Mouse (Mus musculus): Measurements from ENCODE around the gene Arhgap10. TPM values are rescaled to one million over a fixed set of nuclear protein-coding genes. Genes with fewer than 3 reads are reported as not detected.
A peak's percentile ranks its signal among the peaks of the same experiment; 100 is the strongest.

Gene Arhgap10
- polyA plus RNA-seq, 1 experiment, result 4.0 TPM

DNA sequence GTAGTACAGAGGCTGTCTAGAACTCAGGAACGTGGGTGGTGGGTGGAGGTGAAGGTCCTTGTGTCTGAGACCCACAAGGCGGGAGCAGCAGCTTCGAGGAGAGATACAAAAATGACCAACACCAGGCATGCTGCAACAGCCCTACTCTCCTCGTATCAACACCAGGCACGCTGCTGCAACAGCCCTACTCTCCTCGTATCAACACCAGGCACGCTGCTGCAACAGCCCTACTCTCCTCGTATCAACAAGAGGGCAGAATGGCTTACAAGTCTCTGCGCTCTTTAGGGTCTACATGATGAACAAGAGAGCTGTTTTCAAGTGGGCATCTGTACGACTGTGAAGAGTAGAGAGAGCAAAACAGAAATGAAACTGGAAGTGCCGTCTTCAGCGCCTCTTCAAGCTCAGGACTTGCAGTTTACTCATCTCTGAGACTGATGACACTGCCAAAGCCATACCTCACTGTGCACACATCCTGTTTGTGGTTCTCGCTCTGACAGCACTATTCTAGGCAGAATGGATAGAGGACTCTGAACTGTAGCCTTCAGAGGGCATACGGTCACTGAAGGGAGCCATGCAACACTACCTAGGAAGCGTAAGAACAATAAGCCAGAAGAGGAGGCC is 95.0 kb downstream of the Arhgap10 start:
- TF ChIP-seq CTCF (IDR thresholded peaks at IDR 0.05; ENCODE audit: extremely low read depth, insufficient read length, insufficient replicate concordance, low read depth, low read length), result no peak
- TF ChIP-seq POLR2A (IDR thresholded peaks at IDR 0.05; ENCODE audit: low read depth, low read length), result no peak
- 67% methylated on average over 15 of the region's 15 CpGs for WGBS
- Histone ChIP-seq H3K4me1 (ENCODE audit: control insufficient read depth, insufficient read depth, insufficient read length, low read length) (no peaks in the 10 kb centered on the region), H3K27ac (ENCODE audit: insufficient read depth, low read depth, low read length) (peak overlapping the region; percentile 80), H3K36me3 (ENCODE audit: control insufficient read depth, insufficient read depth, low read length) (no peaks in the 10 kb centered on the region), H3K4me3 (ENCODE audit: low read depth, low read length) (peak overlapping the region; percentile 32; the same call in 1 of the 2 replicates), H3K27me3 (ENCODE audit: control insufficient read depth, insufficient read depth, low read length) (no peaks in the 10 kb centered on the region)

DNA sequence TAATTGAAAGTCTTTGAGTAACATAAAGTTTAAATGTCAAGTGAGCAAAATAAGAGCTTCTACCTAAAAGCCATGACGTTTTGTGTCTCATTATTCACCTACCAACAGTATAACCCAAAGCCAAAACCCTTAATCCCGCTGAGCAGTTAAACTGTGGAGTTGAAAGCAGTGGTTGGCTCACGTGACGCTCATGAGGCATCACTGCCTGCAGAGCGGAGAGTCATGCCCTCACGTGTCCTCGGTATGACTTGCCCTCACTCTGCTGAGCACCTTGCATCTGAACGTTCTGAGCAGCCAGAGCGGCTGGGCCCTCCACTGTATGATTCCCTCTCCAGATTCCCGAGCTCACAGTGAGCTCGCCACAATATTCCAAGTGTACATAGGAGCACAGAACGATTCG is 96.2 kb downstream of the Arhgap10 start:
- Histone ChIP-seq H3K4me1 (ENCODE audit: control insufficient read depth, insufficient read depth, insufficient read length, low read length) (no peaks in the 10 kb centered on the region), H3K4me3 (ENCODE audit: low read depth, low read length) (no peak overlapping the region), H3K27me3 (ENCODE audit: control insufficient read depth, insufficient read depth, low read length) (no peaks in the 10 kb centered on the region), H3K27ac (ENCODE audit: insufficient read depth, low read depth, low read length) (no peak overlapping the region), H3K36me3 (ENCODE audit: control insufficient read depth, insufficient read depth, low read length) (no peaks in the 10 kb centered on the region)
- 84% methylated on average over 13 of the region's 13 CpGs for WGBS
- TF ChIP-seq POLR2A (IDR thresholded peaks at IDR 0.05; ENCODE audit: low read depth, low read length) (no peak), CTCF (IDR thresholded peaks at IDR 0.05; ENCODE audit: extremely low read depth, insufficient read length, insufficient replicate concordance, low read depth, low read length) (no peak)

DNA sequence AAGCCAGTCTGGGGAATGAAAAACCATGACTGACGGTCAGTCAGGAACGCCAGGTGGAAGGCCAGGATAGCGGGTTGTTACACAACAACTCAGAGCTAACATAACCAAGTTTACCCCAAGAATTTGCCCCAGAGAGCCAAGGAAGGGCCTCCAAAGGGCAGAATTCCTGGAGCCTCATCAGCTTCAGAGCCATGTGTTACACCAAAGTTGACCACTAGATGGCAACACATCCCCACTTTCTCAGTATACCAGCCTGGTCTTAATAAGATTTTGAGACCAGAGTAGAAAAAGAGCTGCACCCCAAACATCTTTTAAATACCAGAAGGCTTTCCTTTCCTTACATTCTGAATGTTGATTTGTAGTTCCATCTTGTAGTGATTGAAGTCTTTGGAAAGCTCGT is 98.0 kb downstream of the Arhgap10 start:
- H3K36me3 ChIP-seq (ENCODE audit: control insufficient read depth, insufficient read depth, low read length), result no peaks in the 10 kb centered on the region
- no peak overlapping the region for H3K27ac ChIP-seq (ENCODE audit: insufficient read depth, low read depth, low read length)
- TF ChIP-seq POLR2A (IDR thresholded peaks at IDR 0.05; ENCODE audit: low read depth, low read length) (no peak), CTCF (IDR thresholded peaks at IDR 0.05; ENCODE audit: extremely low read depth, insufficient read length, insufficient replicate concordance, low read depth, low read length) (peak; percentile 49; the same call in 1 of the 2 replicates)
- no peak overlapping the region for H3K4me3 ChIP-seq (ENCODE audit: low read depth, low read length)
- H3K27me3 ChIP-seq (ENCODE audit: control insufficient read depth, insufficient read depth, low read length), result no peaks in the 10 kb centered on the region
- H3K4me1 ChIP-seq (ENCODE audit: control insufficient read depth, insufficient read depth, insufficient read length, low read length), result no peaks in the 10 kb centered on the region
- 54% methylated on average over 4 of the region's 4 CpGs for WGBS

DNA sequence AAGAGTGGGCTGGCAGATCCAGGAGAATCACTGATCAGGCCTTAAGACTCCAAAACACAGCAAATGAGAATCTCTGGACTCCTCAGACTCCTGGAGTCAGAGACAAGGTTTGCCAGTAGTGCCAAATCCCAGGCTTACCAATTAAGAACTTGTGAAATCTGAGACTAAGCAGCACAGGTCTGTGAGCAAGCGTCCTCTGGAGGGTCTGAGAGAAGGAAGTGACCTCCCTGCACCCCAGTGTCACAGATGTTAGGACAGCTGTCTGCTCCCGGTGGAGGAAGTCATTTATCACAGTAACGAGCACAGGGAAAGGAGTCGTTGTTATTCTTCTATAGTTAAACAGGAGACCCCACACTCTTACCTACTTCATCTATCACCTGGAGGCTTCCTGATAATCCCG is 101.0 kb downstream of the Arhgap10 start:
- H3K36me3 ChIP-seq (ENCODE audit: control insufficient read depth, insufficient read depth, low read length), result peaks cover 3% of the 10 kb centered on the region; the same call in 1 of the 2 replicates
- H3K27ac ChIP-seq (ENCODE audit: insufficient read depth, low read depth, low read length), result no peak overlapping the region
- TF ChIP-seq CTCF (IDR thresholded peaks at IDR 0.05; ENCODE audit: extremely low read depth, insufficient read length, insufficient replicate concordance, low read depth, low read length) (no peak), POLR2A (IDR thresholded peaks at IDR 0.05; ENCODE audit: low read depth, low read length) (no peak)
- no peaks in the 10 kb centered on the region for H3K4me1 ChIP-seq (ENCODE audit: control insufficient read depth, insufficient read depth, insufficient read length, low read length)
- 29% methylated on average over 5 of the region's 5 CpGs for WGBS
- H3K4me3 ChIP-seq (ENCODE audit: low read depth, low read length), result no peak overlapping the region
- no peaks in the 10 kb centered on the region for H3K27me3 ChIP-seq (ENCODE audit: control insufficient read depth, insufficient read depth, low read length)

DNA sequence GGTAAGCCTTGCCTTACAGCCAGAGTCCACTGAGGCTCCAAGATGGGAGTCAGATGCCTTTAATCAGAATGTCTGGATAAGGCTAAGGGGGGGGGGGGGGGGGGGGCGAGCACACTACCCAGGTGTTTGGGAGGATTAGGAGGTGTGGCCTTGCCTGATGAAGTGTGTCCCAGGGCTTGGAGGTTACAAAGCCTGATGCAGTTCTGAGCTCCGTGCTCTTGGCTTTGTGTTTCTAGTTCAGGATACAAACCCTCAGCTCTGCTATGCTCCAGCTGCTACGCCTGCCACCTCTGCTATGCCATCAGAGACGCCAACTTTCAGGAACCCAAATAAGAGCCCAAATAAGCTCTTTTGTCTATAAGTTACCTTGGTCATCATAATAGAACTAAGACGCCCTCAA is 101.7 kb downstream of the Arhgap10 start:
- Histone ChIP-seq H3K27me3 (ENCODE audit: control insufficient read depth, insufficient read depth, low read length) (no peaks in the 10 kb centered on the region), H3K4me1 (ENCODE audit: control insufficient read depth, insufficient read depth, insufficient read length, low read length) (no peaks in the 10 kb centered on the region), H3K27ac (ENCODE audit: insufficient read depth, low read depth, low read length) (no peak overlapping the region), H3K36me3 (ENCODE audit: control insufficient read depth, insufficient read depth, low read length) (peaks cover 3% of the 10 kb centered on the region; the same call in 1 of the 2 replicates), H3K4me3 (ENCODE audit: low read depth, low read length) (no peak overlapping the region)
- TF ChIP-seq POLR2A (IDR thresholded peaks at IDR 0.05; ENCODE audit: low read depth, low read length), result no peak
- TF ChIP-seq CTCF (IDR thresholded peaks at IDR 0.05; ENCODE audit: extremely low read depth, insufficient read length, insufficient replicate concordance, low read depth, low read length), result no peak
- WGBS, result 77% methylated on average over 5 of the region's 5 CpGs

DNA sequence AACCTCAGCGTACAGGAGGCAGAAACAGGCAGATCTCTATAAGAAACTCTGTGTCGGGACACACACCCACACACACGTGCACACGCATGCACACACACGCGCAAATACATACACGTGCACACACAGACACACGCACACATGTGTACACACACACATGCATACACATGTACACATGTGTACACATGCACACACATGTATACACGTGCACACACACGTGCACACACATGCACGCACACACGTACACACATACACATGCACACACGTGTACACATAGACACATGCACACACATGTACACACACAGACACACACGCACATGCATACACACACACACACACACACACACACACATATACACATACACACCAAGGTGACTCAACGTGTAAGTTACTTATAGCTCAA is 106.5 kb downstream of the Arhgap10 start:
- Histone ChIP-seq H3K4me3 (ENCODE audit: low read depth, low read length) (no peak overlapping the region), H3K27ac (ENCODE audit: insufficient read depth, low read depth, low read length) (no peak overlapping the region), H3K4me1 (ENCODE audit: control insufficient read depth, insufficient read depth, insufficient read length, low read length) (no peaks in the 10 kb centered on the region), H3K27me3 (ENCODE audit: control insufficient read depth, insufficient read depth, low read length) (no peaks in the 10 kb centered on the region), H3K36me3 (ENCODE audit: control insufficient read depth, insufficient read depth, low read length) (peaks cover 3% of the 10 kb centered on the region; the same call in 1 of the 2 replicates)
- TF ChIP-seq POLR2A (IDR thresholded peaks at IDR 0.05; ENCODE audit: low read depth, low read length), result no peak
- TF ChIP-seq CTCF (IDR thresholded peaks at IDR 0.05; ENCODE audit: extremely low read depth, insufficient read length, insufficient replicate concordance, low read depth, low read length), result no peak
- 95% methylated on average over 15 of the region's 15 CpGs for WGBS

DNA sequence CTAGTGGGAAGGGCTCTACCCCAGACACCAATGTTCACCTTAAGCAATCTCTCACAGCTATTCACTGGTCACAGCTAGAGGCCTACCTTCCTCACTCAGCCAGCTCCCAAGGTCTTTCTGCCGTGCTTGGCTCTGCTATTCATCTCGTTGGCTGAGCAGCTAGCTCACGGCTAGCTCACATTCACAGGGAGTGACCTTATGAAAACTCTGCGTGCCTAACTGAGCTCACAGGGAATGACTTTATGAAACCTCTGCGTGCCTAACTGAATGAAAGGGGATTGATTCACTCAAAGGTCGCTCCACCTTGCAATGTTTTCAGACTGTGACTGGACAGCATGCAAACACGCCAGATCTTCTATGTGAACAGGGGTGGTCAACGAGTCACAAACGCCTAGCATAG is 107.4 kb downstream of the Arhgap10 start:
- Histone ChIP-seq H3K4me3 (ENCODE audit: low read depth, low read length) (no peak overlapping the region), H3K4me1 (ENCODE audit: control insufficient read depth, insufficient read depth, insufficient read length, low read length) (no peaks in the 10 kb centered on the region), H3K27me3 (ENCODE audit: control insufficient read depth, insufficient read depth, low read length) (no peaks in the 10 kb centered on the region), H3K36me3 (ENCODE audit: control insufficient read depth, insufficient read depth, low read length) (peaks cover 3% of the 10 kb centered on the region; the same call in 1 of the 2 replicates), H3K27ac (ENCODE audit: insufficient read depth, low read depth, low read length) (no peak overlapping the region)
- 86% methylated on average over 9 of the region's 9 CpGs for WGBS
- TF ChIP-seq CTCF (IDR thresholded peaks at IDR 0.05; ENCODE audit: extremely low read depth, insufficient read length, insufficient replicate concordance, low read depth, low read length) (no peak), POLR2A (IDR thresholded peaks at IDR 0.05; ENCODE audit: low read depth, low read length) (no peak)
